Mouse (Mus musculus): ENCODE results near the gene Ugt1a9. TPM values are rescaled to one million over a fixed set of nuclear protein-coding genes. Genes with fewer than 3 reads are reported as not detected.
"Not testable (repeated sequence)": the region's sequence is repeated elsewhere in the genome, so short reads cannot be mapped to it uniquely, and the experiment has no call there.

Ugt1a9 gene
- polyA plus RNA-seq, 1 experiment from 2014 or later: not detected

GRCm38 (mm10) chr1:88218591-88218990, 148.0 kb downstream of the Ugt1a9 start:
- no peak for DNase-seq (ENCODE audit: low spot score)

- DNase-seq (ENCODE audit: low spot score): no peak
Measured at GRCm38 (mm10) chr1:88219054-88219453, 148.5 kb downstream of the Ugt1a9 start.

DNA sequence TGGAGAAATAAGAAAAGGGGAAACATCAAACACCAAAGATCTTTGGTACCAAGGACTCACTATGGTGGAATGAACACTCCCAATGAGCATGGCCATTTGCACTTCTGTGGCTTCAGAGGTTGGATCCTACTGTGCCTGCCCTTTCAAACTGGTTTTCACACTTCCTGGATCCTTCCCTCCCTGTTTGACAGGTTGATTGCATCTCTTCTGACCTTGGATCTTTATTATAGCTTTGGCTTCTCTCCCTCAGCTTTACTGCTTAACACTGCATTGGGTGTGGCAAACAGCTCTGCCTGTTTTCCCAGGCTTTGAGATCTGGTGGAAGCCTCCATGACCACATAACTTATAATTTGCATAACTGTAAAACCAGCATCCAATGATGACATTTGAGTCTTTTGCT, 149.7 kb downstream of the Ugt1a9 start:
- DNase-seq (ENCODE audit: low spot score): no peak

- no peak for DNase-seq (ENCODE audit: low spot score)
Measured at GRCm38 (mm10) chr1:88222216-88222615, 151.6 kb downstream of the Ugt1a9 start.

- DNase-seq (ENCODE audit: low spot score): not testable (repeated sequence)
Measured at GRCm38 (mm10) chr1:88223011-88223515, 152.5 kb downstream of the Ugt1a9 start.

DNA sequence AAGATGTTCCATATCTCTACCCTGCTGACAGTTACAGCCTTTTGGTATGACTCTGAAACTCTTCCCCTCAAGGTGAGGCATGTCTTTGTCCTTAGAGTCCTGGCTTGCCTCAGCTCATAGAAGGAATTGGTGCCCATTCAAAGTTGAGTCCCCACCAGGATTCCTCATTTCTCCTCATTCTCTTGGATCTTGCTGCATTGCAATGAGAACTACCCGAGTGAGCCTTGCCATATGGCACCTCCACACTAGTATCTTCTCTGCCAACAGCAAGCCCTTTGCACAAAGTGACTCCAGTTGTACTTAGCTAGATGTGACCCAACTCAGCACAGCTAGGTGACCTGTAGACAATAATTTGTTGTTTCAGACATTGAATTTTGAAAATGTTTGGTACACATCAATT, 153.0 kb downstream of the Ugt1a9 start:
- DNase-seq (ENCODE audit: low spot score): no peak

- DNase-seq (ENCODE audit: low spot score): no peak
Measured at GRCm38 (mm10) chr1:88224029-88224776, 153.6 kb downstream of the Ugt1a9 start.

- DNase-seq (ENCODE audit: low spot score): not testable (repeated sequence)
Measured at GRCm38 (mm10) chr1:88225301-88225700, 154.7 kb downstream of the Ugt1a9 start.

GRCm38 (mm10) chr1:88225741-88226140, 155.1 kb downstream of the Ugt1a9 start:
- no peak for DNase-seq (ENCODE audit: low spot score)

GRCm38 (mm10) chr1:88226670-88227379, 156.2 kb downstream of the Ugt1a9 start, which contains the start of gene Mroh2a:
Gene Mroh2a, plus strand, starts transcription at chr1:88226986.
- no peak for DNase-seq (ENCODE audit: low spot score)

GRCm38 (mm10) chr1:88227482-88227881, 156.9 kb downstream of the Ugt1a9 start:
- DNase-seq (ENCODE audit: low spot score): no peak

- no peak for DNase-seq (ENCODE audit: low spot score)
Measured at GRCm38 (mm10) chr1:88228121-88228520, 157.5 kb downstream of the Ugt1a9 start.

GRCm38 (mm10) chr1:88229566-88229965, 159.0 kb downstream of the Ugt1a9 start:
- DNase-seq (ENCODE audit: low spot score): no peak

GRCm38 (mm10) chr1:88229986-88230385, 159.4 kb downstream of the Ugt1a9 start:
- no peak for DNase-seq (ENCODE audit: low spot score)

GRCm38 (mm10) chr1:88230421-88230820, 159.8 kb downstream of the Ugt1a9 start:
- DNase-seq (ENCODE audit: low spot score): no peak

GRCm38 (mm10) chr1:88230981-88231802, 160.6 kb downstream of the Ugt1a9 start:
- no peak for DNase-seq (ENCODE audit: low spot score)

DNA sequence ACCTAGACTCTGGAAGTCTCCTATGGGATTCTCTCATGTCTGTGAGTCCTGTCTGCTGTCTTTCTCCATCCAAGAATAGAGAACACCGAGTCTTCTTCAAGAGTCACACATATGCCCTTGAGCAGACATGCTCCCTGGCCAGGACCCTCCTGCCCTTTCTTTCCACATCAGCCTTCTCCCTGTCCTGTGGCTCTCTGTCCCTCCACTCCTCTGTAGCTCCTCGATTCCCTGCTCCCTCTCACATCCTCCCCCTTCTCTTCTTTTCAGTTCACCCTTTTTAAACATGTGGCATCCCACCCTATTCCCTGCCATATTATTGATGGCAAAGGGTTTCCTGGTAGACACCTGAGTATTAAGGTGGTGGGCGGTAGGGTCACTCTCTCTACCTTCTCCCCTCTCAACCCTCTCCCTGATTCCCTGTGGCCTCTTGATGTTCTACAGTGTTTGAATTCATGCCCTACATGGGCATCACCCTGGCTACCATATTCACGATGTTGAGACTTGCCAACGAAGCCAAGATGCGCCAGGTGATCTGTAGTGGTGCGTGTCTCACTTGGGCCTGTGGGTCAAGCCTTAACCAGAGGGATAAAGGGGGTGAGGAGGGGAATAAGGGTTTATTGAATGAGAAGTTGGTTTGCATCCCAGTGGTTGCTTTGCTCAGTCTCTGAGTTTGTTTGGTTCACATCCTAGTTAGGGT, 161.4 kb downstream of the Ugt1a9 start:
- no peak for DNase-seq (ENCODE audit: low spot score)

DNA sequence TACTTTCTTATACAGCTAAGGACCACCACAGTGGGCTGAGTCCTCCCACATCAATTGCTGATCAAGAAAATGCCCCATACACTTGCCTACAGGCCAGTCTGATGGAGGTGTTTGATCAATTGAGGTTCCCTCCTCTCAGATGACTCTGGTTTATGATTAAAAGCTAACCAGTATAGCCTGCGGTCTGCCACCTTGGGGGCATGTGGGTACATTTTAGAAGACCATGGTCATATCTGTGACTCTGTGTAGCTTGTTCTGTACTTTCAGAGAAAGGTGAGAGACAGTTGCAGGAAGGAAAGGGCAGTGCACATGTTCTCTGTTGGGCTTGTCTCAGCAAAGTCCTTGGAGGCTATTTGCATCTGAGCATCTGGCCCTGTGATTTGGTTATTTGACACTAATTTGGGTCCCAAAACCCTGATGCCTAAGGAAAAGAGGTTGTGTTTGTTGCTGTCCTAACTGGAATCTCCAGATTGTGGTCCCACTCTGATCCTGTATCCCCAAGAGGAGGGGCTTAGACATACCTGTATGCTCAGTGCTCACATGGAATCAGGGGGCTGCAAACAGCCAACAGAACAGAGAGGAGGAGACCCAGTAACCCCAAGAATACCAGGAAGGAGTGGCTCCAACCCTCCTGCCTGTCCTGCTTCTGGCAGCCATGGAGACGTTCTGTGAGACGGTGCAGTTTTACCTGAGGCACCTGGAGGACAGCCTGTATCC, 162.2 kb downstream of the Ugt1a9 start:
- DNase-seq (ENCODE audit: low spot score): no peak

DNA sequence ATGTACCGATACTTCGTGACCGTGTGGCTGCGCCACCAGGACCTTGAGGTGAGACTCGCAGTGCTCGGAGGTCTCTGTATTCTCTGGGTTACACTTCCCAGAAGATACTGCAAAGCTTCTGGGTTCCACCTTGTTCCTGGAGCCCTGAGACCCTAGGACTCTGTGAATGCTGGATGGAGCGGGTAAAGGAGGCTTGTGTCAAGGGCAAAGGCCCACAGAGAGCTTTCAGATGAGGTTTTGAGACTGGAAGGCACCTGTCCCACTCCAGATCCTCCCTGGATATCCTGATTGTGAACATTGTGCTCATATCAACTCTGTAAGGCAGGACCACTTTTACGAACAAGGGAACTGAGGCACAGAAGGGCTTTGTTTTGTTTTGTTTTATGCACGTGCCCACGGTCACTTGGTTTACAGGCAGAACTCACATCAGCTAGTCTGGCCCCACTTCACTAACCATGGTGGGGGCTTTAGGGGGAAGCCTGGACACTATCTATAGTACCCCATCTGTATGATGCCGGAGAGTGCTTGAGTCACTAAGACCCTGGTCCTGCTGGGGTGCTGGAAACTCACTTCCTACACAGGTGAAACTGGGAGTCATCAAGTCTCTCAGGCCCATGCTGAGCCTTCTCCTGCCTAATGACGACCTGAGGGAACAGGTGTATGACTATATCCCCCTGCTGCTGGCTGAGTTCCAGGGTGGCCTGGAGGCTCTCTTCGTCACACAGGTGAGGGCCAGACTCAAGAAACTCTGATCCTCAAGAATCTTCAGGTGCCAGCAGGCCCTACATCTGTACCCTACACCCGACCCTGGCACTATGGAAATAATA, 163.0 kb downstream of the Ugt1a9 start:
- no peak for DNase-seq (ENCODE audit: low spot score)

All from thymus, postnatal 0 days (tissue).